Mouse (Mus musculus) urinary bladder, postnatal 4 days (tissue): ENCODE results near the gene Fetub.

Source experiments
- DNase-seq, 2 experiments: peaks; one replicate each; pipeline ENCODE4 v3.0.0; 2021 to 2022; ENCODE audit warnings: low spot score in 2 of 2

The Fetub gene

GRCm38 (mm10) chr16:22963293-22963692 lies 45.2 kb downstream of the Fetub start:
- no peak for DNase-seq

GRCm38 (mm10) chr16:22967383-22968030 lies 49.4 kb downstream of the Fetub start:
- no peak for DNase-seq
